Mouse (Mus musculus): ENCODE data around the gene Kcnj14. TPM values are rescaled to one million over a fixed set of nuclear protein-coding genes. Genes with fewer than 3 reads are reported as not detected.

The Kcnj14 gene
- polyA plus RNA-seq, 1 experiment from 2014 or later: 0.20 TPM

- Histone ChIP-seq H3K9me3 (ENCODE audit: low read length) (no peaks in the 10 kb centered on the region), H3K4me2 (replicated peaks; ENCODE audit: low read depth, low read length) (no peak overlapping the region), H3K4me3 (ENCODE audit: low read depth, low read length) (no peak overlapping the region), H3K9ac (replicated peaks; ENCODE audit: low read depth) (no peak overlapping the region), H3K36me3 (ENCODE audit: insufficient read depth, low read length) (no peaks in the 10 kb centered on the region), H3K27ac (ENCODE audit: low read length) (no peak overlapping the region), H3K4me1 (ENCODE audit: insufficient read depth, low read depth, low read length) (no peaks in the 10 kb centered on the region), H3K27me3 (replicated peaks; ENCODE audit: insufficient read depth, low read length) (peaks cover 3% of the 10 kb centered on the region; the same call in 1 of the 2 replicates)
- no peak for DNase-seq (ENCODE audit: low spot score)
- TF ChIP-seq EP300 (IDR thresholded peaks at IDR 0.05) (no peak), CTCF (IDR thresholded peaks at IDR 0.05) (no peak)
- no peak for ATAC-seq
- 92% methylated on average over 26 of the region's 29 CpGs for WGBS
Observed at GRCm38 (mm10) chr7:45794971-45795370, 29.6 kb downstream of the Kcnj14 start.

- ATAC-seq: no peak
- no peak for DNase-seq (ENCODE audit: low spot score)
- no peak for TF ChIP-seq EP300 (IDR thresholded peaks at IDR 0.05)
- TF ChIP-seq CTCF (IDR thresholded peaks at IDR 0.05): no peak
- peaks cover 3% of the 10 kb centered on the region; the same call in 1 of the 2 replicates for H3K27me3 ChIP-seq (replicated peaks; ENCODE audit: insufficient read depth, low read length)
- no peaks in the 10 kb centered on the region for H3K9me3 ChIP-seq (ENCODE audit: low read length)
- H3K4me1 ChIP-seq (ENCODE audit: insufficient read depth, low read depth, low read length): no peaks in the 10 kb centered on the region
- H3K9ac ChIP-seq (replicated peaks; ENCODE audit: low read depth): no peak overlapping the region
- H3K27ac ChIP-seq (ENCODE audit: low read length): no peak overlapping the region
- no peak overlapping the region for H3K4me3 ChIP-seq (ENCODE audit: low read depth, low read length)
- no peak overlapping the region for H3K4me2 ChIP-seq (replicated peaks; ENCODE audit: low read depth, low read length)
- H3K36me3 ChIP-seq (ENCODE audit: insufficient read depth, low read length): no peaks in the 10 kb centered on the region
- WGBS: 82% methylated on average over 25 of the region's 44 CpGs
Observed at GRCm38 (mm10) chr7:45793969-45794585, 30.5 kb downstream of the Kcnj14 start.

DNA sequence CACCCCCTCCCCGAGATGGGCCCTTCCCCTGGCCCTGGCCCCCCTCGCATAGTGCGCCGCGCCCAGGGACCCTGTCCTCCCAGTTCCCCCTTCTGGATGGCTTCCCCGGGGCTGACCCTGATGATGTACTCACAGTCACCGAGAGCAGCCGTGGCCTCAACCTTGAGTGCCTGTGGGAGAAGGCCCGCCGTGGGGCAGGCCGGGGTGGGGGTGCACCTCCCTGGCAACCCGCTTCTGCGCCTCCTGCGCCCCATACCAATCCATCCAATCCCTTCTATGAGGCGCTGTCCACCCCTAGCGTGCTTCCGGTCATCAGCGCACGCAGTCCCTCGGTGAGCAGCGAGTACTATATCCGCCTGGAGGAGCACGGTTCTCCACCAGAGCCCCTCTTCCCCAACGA is 31.3 kb downstream of the Kcnj14 start:
- WGBS: 80% methylated on average over 24 of the region's 24 CpGs
- Histone ChIP-seq H3K27me3 (replicated peaks; ENCODE audit: insufficient read depth, low read length) (no peaks in the 10 kb centered on the region; the same call in 1 of the 2 replicates), H3K4me1 (ENCODE audit: insufficient read depth, low read depth, low read length) (no peaks in the 10 kb centered on the region), H3K4me2 (replicated peaks; ENCODE audit: low read depth, low read length) (no peak overlapping the region), H3K9ac (replicated peaks; ENCODE audit: low read depth) (no peak overlapping the region), H3K9me3 (ENCODE audit: low read length) (no peaks in the 10 kb centered on the region), H3K36me3 (ENCODE audit: insufficient read depth, low read length) (no peaks in the 10 kb centered on the region), H3K27ac (ENCODE audit: low read length) (no peak overlapping the region), H3K4me3 (ENCODE audit: low read depth, low read length) (no peak overlapping the region)
- DNase-seq (ENCODE audit: low spot score) (no peak), ATAC-seq (no peak)
- TF ChIP-seq CTCF (IDR thresholded peaks at IDR 0.05) (no peak), EP300 (IDR thresholded peaks at IDR 0.05) (no peak)

DNA sequence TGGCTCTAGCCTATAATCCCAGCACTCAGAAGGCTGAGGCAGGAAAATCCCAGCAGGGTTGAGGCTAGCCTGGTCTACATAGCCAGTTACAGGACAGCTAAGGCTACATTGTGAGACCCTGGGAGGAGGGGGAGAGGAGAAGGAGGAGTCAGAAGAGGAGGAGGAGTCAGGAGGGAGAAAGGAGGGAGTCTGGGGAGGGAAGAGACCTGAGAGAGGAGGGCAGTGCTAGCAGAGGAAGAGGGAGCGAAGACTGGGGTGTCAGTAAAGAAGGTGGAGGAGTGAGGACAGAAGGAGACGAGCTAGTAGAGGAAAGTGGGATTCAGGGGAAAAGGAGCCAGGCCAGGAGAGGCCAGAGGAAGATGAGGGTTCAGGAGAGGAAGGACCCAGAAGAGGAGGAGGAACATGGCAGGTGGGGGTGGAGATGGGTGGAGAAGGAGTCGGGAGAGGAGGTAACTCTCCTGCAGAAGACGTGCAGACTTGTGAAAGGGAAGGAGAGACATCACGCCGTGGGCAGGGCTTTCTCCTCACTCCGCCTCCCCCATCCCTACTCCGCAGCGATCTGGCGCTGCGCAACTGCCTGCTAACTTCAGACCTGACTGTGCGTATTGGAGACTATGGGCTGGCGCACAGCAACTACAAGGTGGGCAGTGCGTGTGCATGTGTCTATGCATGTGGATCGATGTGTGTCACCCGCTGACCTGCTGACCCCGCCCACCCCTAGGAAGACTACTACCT is 32.7 kb downstream of the Kcnj14 start:
- Histone ChIP-seq H3K9ac (replicated peaks; ENCODE audit: low read depth) (no peak overlapping the region), H3K27me3 (replicated peaks; ENCODE audit: insufficient read depth, low read length) (no peaks in the 10 kb centered on the region), H3K27ac (ENCODE audit: low read length) (no peak overlapping the region), H3K36me3 (ENCODE audit: insufficient read depth, low read length) (no peaks in the 10 kb centered on the region), H3K4me3 (ENCODE audit: low read depth, low read length) (no peak overlapping the region), H3K4me2 (replicated peaks; ENCODE audit: low read depth, low read length) (no peak overlapping the region), H3K4me1 (ENCODE audit: insufficient read depth, low read depth, low read length) (no peaks in the 10 kb centered on the region), H3K9me3 (ENCODE audit: low read length) (no peaks in the 10 kb centered on the region)
- DNase-seq (ENCODE audit: low spot score) (no peak), ATAC-seq (no peak)
- 68% methylated on average over 17 of the region's 17 CpGs for WGBS
- TF ChIP-seq EP300 (IDR thresholded peaks at IDR 0.05) (no peak), CTCF (IDR thresholded peaks at IDR 0.05) (no peak)

- Histone ChIP-seq H3K4me3 (ENCODE audit: low read depth, low read length) (no peak overlapping the region), H3K4me2 (replicated peaks; ENCODE audit: low read depth, low read length) (no peak overlapping the region), H3K27me3 (replicated peaks; ENCODE audit: insufficient read depth, low read length) (0 out of 2 replicates have a peak, but pooled peaks cover 3% of the 10 kb centered on the region), H3K4me1 (ENCODE audit: insufficient read depth, low read depth, low read length) (no peaks in the 10 kb centered on the region; the same call in 1 of the 2 replicates), H3K36me3 (ENCODE audit: insufficient read depth, low read length) (no peaks in the 10 kb centered on the region), H3K27ac (ENCODE audit: low read length) (no peak overlapping the region), H3K9me3 (ENCODE audit: low read length) (no peaks in the 10 kb centered on the region), H3K9ac (replicated peaks; ENCODE audit: low read depth) (no peak overlapping the region)
- ATAC-seq: peak; percentile 47
- DNase-seq (ENCODE audit: low spot score): peak; percentile 31
- WGBS: 36% methylated on average over 6 of the region's 6 CpGs
- no peak for TF ChIP-seq EP300 (IDR thresholded peaks at IDR 0.05)
Observed at GRCm38 (mm10) chr7:45790721-45791120, 33.9 kb downstream of the Kcnj14 start.

DNA sequence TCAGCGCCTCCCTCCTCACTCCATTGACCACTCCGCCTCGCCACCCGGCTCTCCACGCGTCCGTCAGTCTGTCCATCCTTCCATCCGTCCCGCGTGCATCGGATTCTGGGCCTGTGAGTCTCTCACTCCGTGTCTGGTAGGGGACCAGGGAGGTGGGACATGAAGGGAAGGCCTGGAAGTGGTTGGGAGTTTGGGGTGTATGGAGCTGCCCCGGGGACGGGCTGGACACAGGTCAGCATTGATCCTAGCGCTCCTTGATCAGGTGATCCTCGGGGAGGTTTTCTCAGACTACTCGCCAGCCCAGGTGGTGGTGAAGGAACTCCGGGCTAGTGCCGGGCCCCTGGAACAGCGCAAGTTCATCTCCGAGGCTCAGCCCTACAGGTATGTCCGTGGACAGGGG is 36.9 kb downstream of the Kcnj14 start:
- peaks cover 4% of the 10 kb centered on the region; the same call in 1 of the 2 replicates for H3K4me1 ChIP-seq (ENCODE audit: insufficient read depth, low read depth, low read length)
- H3K4me3 ChIP-seq (ENCODE audit: low read depth, low read length): no peak overlapping the region
- TF ChIP-seq EP300 (IDR thresholded peaks at IDR 0.05): no peak
- TF ChIP-seq CTCF (IDR thresholded peaks at IDR 0.05): no peak
- no peak overlapping the region for H3K9ac ChIP-seq (replicated peaks; ENCODE audit: low read depth)
- no peaks in the 10 kb centered on the region for H3K36me3 ChIP-seq (ENCODE audit: insufficient read depth, low read length)
- H3K27me3 ChIP-seq (replicated peaks; ENCODE audit: insufficient read depth, low read length): peaks cover 12% of the 10 kb centered on the region; the same call in 1 of the 2 replicates
- DNase-seq (ENCODE audit: low spot score) (no peak), ATAC-seq (no peak)
- no peak overlapping the region for H3K4me2 ChIP-seq (replicated peaks; ENCODE audit: low read depth, low read length)
- H3K9me3 ChIP-seq (ENCODE audit: low read length): no peaks in the 10 kb centered on the region
- 84% methylated on average over 22 of the region's 22 CpGs for WGBS
- no peak overlapping the region for H3K27ac ChIP-seq (ENCODE audit: low read length)

All from lung, postnatal 0 days (tissue).